Comparison of ENCODE assay signal across 34 mouse cellular contexts in the genomic region with DNA sequence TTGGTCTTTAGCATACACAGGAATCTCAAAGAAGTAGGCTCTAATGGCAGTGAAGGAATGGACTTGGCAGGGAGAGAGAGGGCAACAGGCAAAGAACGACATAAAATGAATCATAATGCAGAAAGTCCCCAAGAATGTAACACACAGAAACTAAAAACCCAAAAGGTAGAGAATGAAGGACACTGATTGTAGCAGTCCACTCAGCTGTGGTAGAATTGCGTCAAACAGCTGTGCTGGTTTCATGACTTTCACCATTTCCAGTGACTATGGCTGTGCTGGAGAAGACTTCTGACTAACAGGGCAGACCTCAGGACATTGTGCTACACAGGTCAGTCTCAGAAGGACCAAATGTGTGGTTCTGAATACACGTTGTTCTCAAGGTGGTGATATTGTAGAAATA. TPM values are rescaled to one million over a fixed set of nuclear protein-coding genes. Genes with fewer than 3 reads are reported as not detected.
DNase-seq lines count a peak whose midpoint lies in the region; ATAC-seq and TF ChIP-seq lines count a peak whose summit lies in the region.
"Had no signal": no experiment of that assay in that cellular context is flagged by ENCODE, and none has a peak within 500 bp of the region (broad histone marks: within the 10 kb centered on the region; RNA-seq: fewer than 3 reads in every experiment).

No protein-coding gene starts in this region.

- no peak overlapping the region for H3K4me3 ChIP-seq in MEL (ENCODE audit: control insufficient read depth in 1 of 2, insufficient read depth in 1 of 2, low read depth in 2 of 2, low read length in 2 of 2)
- H3K4me3 ChIP-seq: embryonic facial prominence, embryonic 10.5 days; embryonic facial prominence, embryonic 13.5 days; forebrain, embryonic 10.5 days; forebrain, embryonic 13.5 days; gastrocnemius, adult 2 months; heart, embryonic 12.5 days; heart, embryonic 15.5 days had no signal

- TF ChIP-seq POLR2A in MEL (IDR thresholded peaks at IDR 0.05; ENCODE audit: control insufficient read depth in 1 of 2, insufficient read depth in 1 of 2, low read depth in 1 of 2, low read length in 2 of 2, poor library complexity in 1 of 2) = no peak

- H3K4me1 ChIP-seq in MEL (ENCODE audit: control insufficient read depth in 1 of 2, insufficient read depth in 2 of 2, low read length in 2 of 2) = peaks cover 24 to 26% of the 10 kb centered on the region in 2 experiments
- H3K4me1 ChIP-seq: embryonic facial prominence, embryonic 10.5 days; embryonic facial prominence, embryonic 13.5 days; forebrain, embryonic 10.5 days; forebrain, embryonic 13.5 days; heart, embryonic 12.5 days; heart, embryonic 15.5 days had no signal

- peak; percentile 74 for DNase-seq in heart, adult 11 months
- DNase-seq in heart, postnatal 10 days = no peak
- no peak for DNase-seq in MEL (ENCODE audit: low read depth, low spot score)
- DNase-seq in lung, postnatal 14 days = no peak
- DNase-seq in spleen, postnatal 36 days (ENCODE audit: low spot score in 2 of 2) = no peak
- DNase-seq: adrenal gland, adult 8-10 months; B cell, adult 2 months; cerebellum, adult 18-20 months; cerebellum, adult 9-11 months; cerebellum, postnatal 25 days; embryo, embryonic 11 days; gastrocnemius, adult 2 months; gastrocnemius, postnatal 14 days; heart, adult 18-20 months; heart, postnatal 14 days; heart, postnatal 4 days had no signal

- H3K36me3 ChIP-seq in MEL (ENCODE audit: control insufficient read depth in 1 of 2, insufficient read depth in 2 of 2, low read length in 2 of 2) = peaks cover 2 to 40% of the 10 kb centered on the region in 2 experiments; a peak in 3 of 4 replicates
- H3K36me3 ChIP-seq: embryonic facial prominence, embryonic 10.5 days; embryonic facial prominence, embryonic 13.5 days; forebrain, embryonic 10.5 days; heart, embryonic 12.5 days; heart, embryonic 15.5 days had no signal

- no peak for TF ChIP-seq CTCF in MEL (IDR thresholded peaks at IDR 0.05 in 2 of 3, conservative IDR thresholded peaks at IDR 0.05 in 1 of 3; ENCODE audit: control insufficient read depth in 1 of 3, insufficient read depth in 1 of 3, low read depth in 2 of 3, low read length in 3 of 3, poor library complexity in 1 of 3, severe bottlenecking in 1 of 3)

- no peak for TF ChIP-seq RAD21 in MEL (IDR thresholded peaks at IDR 0.05; ENCODE audit: low read depth, low read length)

- H3K27me3 ChIP-seq in MEL (ENCODE audit: control insufficient read depth in 1 of 2, insufficient read depth in 2 of 2, low read length in 2 of 2) = no peaks in the 10 kb centered on the region
- H3K27me3 ChIP-seq: embryonic facial prominence, embryonic 13.5 days; forebrain, embryonic 13.5 days; heart, embryonic 12.5 days; heart, embryonic 15.5 days had no signal

- intact Hi-C loops in heart, postnatal 10 days (cut with DNase I) = no loop called here

- H3K79me2 ChIP-seq in MEL (ENCODE audit: control insufficient read depth, insufficient read depth, low read length, poor library complexity) = peaks cover 39% of the 10 kb centered on the region

- no peak for TF ChIP-seq EP300 in MEL (IDR thresholded peaks at IDR 0.05; ENCODE audit: low read depth in 1 of 2, low read length in 2 of 2)

- H3K27ac ChIP-seq in MEL (ENCODE audit: control insufficient read depth, low read depth, low read length) = no peak overlapping the region
- H3K27ac ChIP-seq: embryonic facial prominence, embryonic 10.5 days; embryonic facial prominence, embryonic 13.5 days; forebrain, embryonic 10.5 days; forebrain, embryonic 13.5 days; gastrocnemius, adult 2 months; heart, embryonic 15.5 days; hindbrain, embryonic 14.5 days; hindbrain, postnatal 0 days had no signal

- no peak overlapping the region for H3K9ac ChIP-seq in MEL (ENCODE audit: control insufficient read depth, low read depth, low read length, poor library complexity, severe bottlenecking)
- H3K9ac ChIP-seq: embryonic facial prominence, embryonic 13.5 days; forebrain, embryonic 13.5 days; heart, embryonic 12.5 days; heart, embryonic 15.5 days; hindbrain, embryonic 14.5 days had no signal

- no peaks in the 10 kb centered on the region for H3K9me3 ChIP-seq in MEL (replicated peaks; ENCODE audit: insufficient read depth, low read length)
- H3K9me3 ChIP-seq: embryonic facial prominence, embryonic 10.5 days; embryonic facial prominence, embryonic 13.5 days; forebrain, embryonic 10.5 days; forebrain, embryonic 13.5 days; heart, embryonic 12.5 days; heart, embryonic 15.5 days had no signal

- 0 out of 2 replicates have a peak, but pooled peaks have one; percentile 25 for ATAC-seq in megakaryocyte-erythroid progenitor cell, adult 5-6 weeks (replicated peaks; ENCODE audit: low FRiP score, low TSS enrichment, poor library complexity, severe bottlenecking)
- ATAC-seq: activated CD4-positive, CD25-positive, alpha-beta regulatory T cell, adult 4 months; CD4-positive, CD25-positive, alpha-beta regulatory T cell, adult 4 months; forebrain, embryonic 13.5 days; forebrain, embryonic 16.5 days; hindbrain, postnatal 0 days; inflammation-experienced regulatory T-cells, adult 6 months; intestine, embryonic 16.5 days had no signal

TF ChIP-seq in MEL, 35 proteins besides CTCF, POLR2A, EP300 and RAD21:
- TF ChIP-seq ETS1 (IDR thresholded peaks at IDR 0.05; ENCODE audit: low read depth, low read length) (0 out of 2 replicates have a peak, but pooled peaks have one; percentile 9), SMC3 (IDR thresholded peaks at IDR 0.05; ENCODE audit: low read depth, low read length) (no peak)

RNA-seq across cellular contexts. Expression of a gene that starts 26.9 kb away (rescaled TPM):
- total RNA-seq in heart, postnatal 10 days (2021) = 10 to 100 TPM; 38.7 to 42.9 TPM
- total RNA-seq in MEL (2012; rRNA removed) = 43.2 and 47.5 TPM in 2 replicates
- 10 to 100 TPM; 45.3 to 77.7 TPM for polyA plus RNA-seq in MEL (2012; ENCODE audit: insufficient read depth in 1 of 2, insufficient read length in 2 of 2, low read depth in 1 of 2, low replicate concordance in 2 of 2, missing spikeins in 1 of 2)
- 59.9 and 75.9 TPM in 2 replicates for total RNA-seq in megakaryocyte-erythroid progenitor cell, adult 5-6 weeks (2014; fragmentation: Nextera tagmentation)
- total RNA-seq in megakaryocyte-erythroid progenitor cell, adult 5-6 weeks (2017) = 63.8 and 90.7 TPM in 2 replicates

RNA-seq across cellular contexts. Expression of a gene that starts 32.7 kb away (rescaled TPM):
- not detected for total RNA-seq in heart, postnatal 10 days (2021)
- total RNA-seq in MEL (2012; rRNA removed) = not detected in 2 replicates
- not detected for polyA plus RNA-seq in MEL (2012; ENCODE audit: insufficient read depth in 1 of 2, insufficient read length in 2 of 2, low read depth in 1 of 2, low replicate concordance in 2 of 2, missing spikeins in 1 of 2)
- not detected in 2 replicates for total RNA-seq in megakaryocyte-erythroid progenitor cell, adult 5-6 weeks (2014; fragmentation: Nextera tagmentation)
- not detected in 2 replicates for total RNA-seq in megakaryocyte-erythroid progenitor cell, adult 5-6 weeks (2017)
- total RNA-seq: adrenal gland, adult 8-10 months; adrenal gland, postnatal 36 days; gastrocnemius, adult 2 months; gastrocnemius, postnatal 14 days; gastrocnemius, postnatal 4 days; heart, adult 18-20 months; heart, postnatal 14 days; heart, postnatal 4 days; hindbrain, postnatal 0 days had no signal
- polyA plus RNA-seq: activated CD4-positive, CD25-positive, alpha-beta regulatory T cell, adult 4 months; CD4-positive, CD25-positive, alpha-beta regulatory T cell, adult 4 months; cortical plate, adult 2 months; embryonic facial prominence, embryonic 10.5 days; embryonic facial prominence, embryonic 13.5 days; forebrain, embryonic 10.5 days; forebrain, embryonic 13.5 days; forebrain, embryonic 16.5 days; heart, embryonic 12.5 days; heart, embryonic 15.5 days; hindbrain, embryonic 11.5 days; hindbrain, embryonic 14.5 days; hindbrain, postnatal 0 days; intestine, embryonic 16.5 days had no signal

RNA-seq across cellular contexts. Expression of a gene that starts 45.0 kb away (rescaled TPM):
- 1 to 10 TPM; 2.6 to 3.3 TPM for total RNA-seq in heart, postnatal 10 days (2021)
- total RNA-seq in MEL (2012; rRNA removed) = 18.3 and 19.8 TPM in 2 replicates
- polyA plus RNA-seq in MEL (2012; ENCODE audit: insufficient read depth in 1 of 2, insufficient read length in 2 of 2, low read depth in 1 of 2, low replicate concordance in 2 of 2, missing spikeins in 1 of 2) = 10 to 100 TPM in 1 of 2 experiments, not detected in 1; 21.0 TPM
- total RNA-seq in megakaryocyte-erythroid progenitor cell, adult 5-6 weeks (2014; fragmentation: Nextera tagmentation) = 35.1 and 35.7 TPM in 2 replicates
- 33.8 and 38.9 TPM in 2 replicates for total RNA-seq in megakaryocyte-erythroid progenitor cell, adult 5-6 weeks (2017)
